Mouse (Mus musculus): Measurements from ENCODE around the gene Maml3. TPM values are rescaled to one million over a fixed set of nuclear protein-coding genes. Genes with fewer than 3 reads are reported as not detected.

The Maml3 gene
- polyA plus RNA-seq, 1 experiment from 2014 or later, result 9.2 TPM

- H3K27me3 ChIP-seq (replicated peaks), result no peaks in the 10 kb centered on the region
- WGBS, result 56% methylated on average over 8 of the region's 8 CpGs
- no peaks in the 10 kb centered on the region for H3K9me3 ChIP-seq
- no peak overlapping the region for H3K4me3 ChIP-seq
- H3K4me2 ChIP-seq (replicated peaks), result no peak overlapping the region
- ATAC-seq (ENCODE audit: low FRiP score, low read depth), result peak; percentile 71
- no peak overlapping the region for H3K27ac ChIP-seq
- peaks cover 20% of the 10 kb centered on the region for H3K4me1 ChIP-seq
- H3K9ac ChIP-seq, result no peak overlapping the region
- no peaks in the 10 kb centered on the region for H3K36me3 ChIP-seq
These were observed 43.1 kb downstream of the Maml3 start for GRCm38 (mm10) chr3:52061472-52062388.

- H3K4me2 ChIP-seq (replicated peaks), result no peak overlapping the region
- no peaks in the 10 kb centered on the region for H3K36me3 ChIP-seq
- H3K9ac ChIP-seq, result no peak overlapping the region
- H3K4me3 ChIP-seq, result no peak overlapping the region
- no peak overlapping the region for H3K27ac ChIP-seq
- peaks cover 20% of the 10 kb centered on the region for H3K4me1 ChIP-seq
- ATAC-seq (ENCODE audit: low FRiP score, low read depth), result no peak
- 94% methylated on average over 7 of the region's 7 CpGs for WGBS
- no peaks in the 10 kb centered on the region for H3K27me3 ChIP-seq (replicated peaks)
- no peaks in the 10 kb centered on the region for H3K9me3 ChIP-seq
These were observed 44.0 kb downstream of the Maml3 start for GRCm38 (mm10) chr3:52060886-52061285.

- no peak overlapping the region for H3K9ac ChIP-seq
- peaks cover 4% of the 10 kb centered on the region; the same call in 1 of the 2 replicates for H3K36me3 ChIP-seq
- H3K27me3 ChIP-seq (replicated peaks), result no peaks in the 10 kb centered on the region
- ATAC-seq (ENCODE audit: low FRiP score, low read depth), result no peak
- no peak overlapping the region for H3K27ac ChIP-seq
- H3K4me3 ChIP-seq, result no peak overlapping the region
- 68% methylated on average over 2 of the region's 2 CpGs for WGBS
- peaks cover 10% of the 10 kb centered on the region for H3K4me1 ChIP-seq
- H3K9me3 ChIP-seq, result 0 out of 2 replicates have a peak, but pooled peaks cover 9% of the 10 kb centered on the region
- no peak overlapping the region for H3K4me2 ChIP-seq (replicated peaks)
These were observed 53.1 kb downstream of the Maml3 start for GRCm38 (mm10) chr3:52051801-52052200.

- peaks cover 4% of the 10 kb centered on the region; the same call in 1 of the 2 replicates for H3K36me3 ChIP-seq
- no peak for ATAC-seq (ENCODE audit: low FRiP score, low read depth)
- no peak overlapping the region for H3K4me3 ChIP-seq
- H3K9ac ChIP-seq, result no peak overlapping the region
- H3K4me2 ChIP-seq (replicated peaks), result no peak overlapping the region
- 0 out of 2 replicates have a peak, but pooled peaks cover 9% of the 10 kb centered on the region for H3K9me3 ChIP-seq
- WGBS, result 89% methylated on average over 14 of the region's 14 CpGs
- H3K4me1 ChIP-seq, result peaks cover 48% of the 10 kb centered on the region
- no peak overlapping the region for H3K27ac ChIP-seq
- no peaks in the 10 kb centered on the region for H3K27me3 ChIP-seq (replicated peaks)
These were observed 56.8 kb downstream of the Maml3 start for GRCm38 (mm10) chr3:52048082-52048481.

GRCm38 (mm10) chr3:52047537-52047936 is 57.3 kb downstream of the Maml3 start:
- Histone ChIP-seq H3K4me3 (0 out of 2 replicates have a peak overlapping the region, but pooled peaks have one; percentile 15), H3K9me3 (0 out of 2 replicates have a peak, but pooled peaks cover 9% of the 10 kb centered on the region), H3K27me3 (replicated peaks) (no peaks in the 10 kb centered on the region), H3K4me1 (peaks cover 48% of the 10 kb centered on the region), H3K27ac (peak overlapping the region; percentile 70; the same call in 1 of the 2 replicates), H3K9ac (peak overlapping the region; percentile 36), H3K36me3 (peaks cover 4% of the 10 kb centered on the region; the same call in 1 of the 2 replicates), H3K4me2 (replicated peaks) (peak overlapping the region; percentile 60)
- no peak for ATAC-seq (ENCODE audit: low FRiP score, low read depth)
- 76% methylated on average over 8 of the region's 8 CpGs for WGBS

- H3K27me3 ChIP-seq (replicated peaks), result no peaks in the 10 kb centered on the region
- H3K36me3 ChIP-seq, result peaks cover 4% of the 10 kb centered on the region; the same call in 1 of the 2 replicates
- 0 out of 2 replicates have a peak, but pooled peaks cover 9% of the 10 kb centered on the region for H3K9me3 ChIP-seq
- peak overlapping the region; percentile 15 for H3K4me3 ChIP-seq
- peaks cover 48% of the 10 kb centered on the region for H3K4me1 ChIP-seq
- peak overlapping the region; percentile 70 for H3K27ac ChIP-seq
- ATAC-seq (ENCODE audit: low FRiP score, low read depth), result peak; percentile 77
- peak overlapping the region; percentile 36 for H3K9ac ChIP-seq
- 0% methylated on average over 13 of the region's 13 CpGs for WGBS
- peak overlapping the region; percentile 60 for H3K4me2 ChIP-seq (replicated peaks)
These were observed 57.9 kb downstream of the Maml3 start for GRCm38 (mm10) chr3:52046895-52047372.

GRCm38 (mm10) chr3:52046027-52046700 is 58.7 kb downstream of the Maml3 start:
- Histone ChIP-seq H3K36me3 (peaks cover under 1% of the 10 kb centered on the region; the same call in 1 of the 2 replicates), H3K4me1 (peaks cover 48% of the 10 kb centered on the region), H3K4me3 (peak overlapping the region; percentile 8; the same call in 1 of the 2 replicates), H3K9me3 (0 out of 2 replicates have a peak, but pooled peaks cover 2% of the 10 kb centered on the region), H3K27ac (peak overlapping the region; percentile 70), H3K4me2 (replicated peaks) (peak overlapping the region; percentile 60), H3K9ac (peak overlapping the region; percentile 36), H3K27me3 (replicated peaks) (no peaks in the 10 kb centered on the region)
- peak; percentile 72 for ATAC-seq (ENCODE audit: low FRiP score, low read depth)
- 2% methylated on average over 20 of the region's 20 CpGs for WGBS

GRCm38 (mm10) chr3:52045221-52045641 is 59.6 kb downstream of the Maml3 start:
- 7% methylated on average over 6 of the region's 6 CpGs for WGBS
- Histone ChIP-seq H3K9ac (peak overlapping the region; percentile 49), H3K9me3 (no peaks in the 10 kb centered on the region), H3K4me3 (no peak overlapping the region), H3K36me3 (no peaks in the 10 kb centered on the region), H3K27ac (peak overlapping the region; percentile 50; the same call in 1 of the 2 replicates), H3K4me2 (replicated peaks) (peak overlapping the region; percentile 60), H3K27me3 (replicated peaks) (no peaks in the 10 kb centered on the region), H3K4me1 (peaks cover 48% of the 10 kb centered on the region)
- ATAC-seq (ENCODE audit: low FRiP score, low read depth), result peak; percentile 16; the same call in 1 of the 2 replicates

- Histone ChIP-seq H3K9me3 (no peaks in the 10 kb centered on the region), H3K4me3 (0 out of 2 replicates have a peak overlapping the region, but pooled peaks have one; percentile 13), H3K4me1 (peaks cover 48% of the 10 kb centered on the region), H3K27ac (peak overlapping the region; percentile 50; the same call in 1 of the 2 replicates), H3K9ac (peak overlapping the region; percentile 49), H3K4me2 (replicated peaks) (peak overlapping the region; percentile 60), H3K27me3 (replicated peaks) (no peaks in the 10 kb centered on the region), H3K36me3 (no peaks in the 10 kb centered on the region)
- WGBS, result 3% methylated on average over 14 of the region's 14 CpGs
- peak; percentile 28; the same call in 1 of the 2 replicates for ATAC-seq (ENCODE audit: low FRiP score, low read depth)
These were observed 60.2 kb downstream of the Maml3 start for GRCm38 (mm10) chr3:52044651-52045050.

GRCm38 (mm10) chr3:52043847-52044246 is 61.0 kb downstream of the Maml3 start:
- no peak for ATAC-seq (ENCODE audit: low FRiP score, low read depth)
- no peaks in the 10 kb centered on the region for H3K9me3 ChIP-seq
- no peaks in the 10 kb centered on the region for H3K27me3 ChIP-seq (replicated peaks)
- H3K27ac ChIP-seq, result no peak overlapping the region
- 60% methylated on average over 4 of the region's 4 CpGs for WGBS
- no peak overlapping the region for H3K4me3 ChIP-seq
- no peaks in the 10 kb centered on the region for H3K36me3 ChIP-seq
- no peak overlapping the region for H3K9ac ChIP-seq
- peak overlapping the region; percentile 60; the same call in 1 of the 2 replicates for H3K4me2 ChIP-seq (replicated peaks)
- H3K4me1 ChIP-seq, result peaks cover 48% of the 10 kb centered on the region

GRCm38 (mm10) chr3:52042680-52043079 is 62.2 kb downstream of the Maml3 start:
- no peak overlapping the region for H3K27ac ChIP-seq
- H3K4me1 ChIP-seq, result peaks cover 47% of the 10 kb centered on the region
- WGBS, result 88% methylated on average over 3 of the region's 3 CpGs
- H3K4me2 ChIP-seq (replicated peaks), result no peak overlapping the region
- H3K9me3 ChIP-seq, result no peaks in the 10 kb centered on the region
- H3K27me3 ChIP-seq (replicated peaks), result no peaks in the 10 kb centered on the region
- no peak for ATAC-seq (ENCODE audit: low FRiP score, low read depth)
- H3K36me3 ChIP-seq, result no peaks in the 10 kb centered on the region
- H3K9ac ChIP-seq, result no peak overlapping the region
- no peak overlapping the region for H3K4me3 ChIP-seq

All from neural tube, embryonic 12.5 days (tissue).